Mouse (Mus musculus) ES-Bruce4 (cell line): ENCODE results near the gene Fgd2. TPM values are rescaled to one million over a fixed set of nuclear protein-coding genes. Genes with fewer than 3 reads are reported as not detected.

ENCODE experiments used
- H3K27ac ChIP-seq: 2 replicates; pipeline ENCODE4 v1.5.1; 2012; ENCODE audit warnings: low read length, inconsistent platforms; ENCODE audit not compliant: insufficient read depth
- H3K27me3 ChIP-seq: 2 replicates; pipeline ENCODE4 v1.6.1; 2012; ENCODE audit warnings: mild to moderate bottlenecking, low read length, inconsistent platforms; ENCODE audit not compliant: control insufficient read depth, poor library complexity, insufficient read depth, severe bottlenecking
- H3K36me3 ChIP-seq: 2 replicates; pipeline ENCODE4 v1.6.1; 2012; ENCODE audit warnings: inconsistent platforms, mild to moderate bottlenecking, low read length, moderate library complexity; ENCODE audit not compliant: control insufficient read depth, poor library complexity, insufficient read depth, severe bottlenecking
- H3K4me1 ChIP-seq: one replicate; pipeline ENCODE4 v1.8.1; 2011; ENCODE audit warnings: low read length; ENCODE audit not compliant: control insufficient read depth, insufficient read depth
- H3K4me3 ChIP-seq: 2 replicates; pipeline ENCODE4 v1.5.1; 2011; ENCODE audit warnings: low read depth, mild to moderate bottlenecking, low read length
- H3K9ac ChIP-seq: 2 replicates; pipeline ENCODE4 v1.6.1; 2012; ENCODE audit warnings: low read depth, mild to moderate bottlenecking, inconsistent platforms; ENCODE audit not compliant: poor library complexity, severe bottlenecking
- H3K9me3 ChIP-seq: replicated peaks from 2 replicates; pipeline ENCODE4 v1.6.1; 2012; ENCODE audit warnings: mild to moderate bottlenecking, low read length, inconsistent platforms; ENCODE audit not compliant: control insufficient read depth, poor library complexity, insufficient read depth, severe bottlenecking
- CTCF ChIP-seq: IDR thresholded peaks from one replicate; pipeline ENCODE4 v1.8.1; 2011; ENCODE audit warnings: low read depth, low read length
- EP300 ChIP-seq: IDR thresholded peaks from 2 replicates; pipeline ENCODE4 v1.6.1; 2011; ENCODE audit warnings: low read depth, low read length; ENCODE audit not compliant: insufficient read depth
- POLR2A ChIP-seq: IDR thresholded peaks from one replicate; pipeline ENCODE4 v1.8.1; 2011; ENCODE audit warnings: low read length; ENCODE audit not compliant: insufficient read depth
- polyA plus RNA-seq: library from polyadenylated mRNA; stranded (reverse); fragments of >200 nt; gene quantifications from 2 replicates; pipeline ENCODE4 v1.2.4, GENCODE M21; 2011; ENCODE audit warnings: low read depth; ENCODE audit not compliant: missing spikeins, insufficient read depth, insufficient read length

The Fgd2 gene
- polyA plus RNA-seq, 1 experiment = 5.1 TPM

DNA sequence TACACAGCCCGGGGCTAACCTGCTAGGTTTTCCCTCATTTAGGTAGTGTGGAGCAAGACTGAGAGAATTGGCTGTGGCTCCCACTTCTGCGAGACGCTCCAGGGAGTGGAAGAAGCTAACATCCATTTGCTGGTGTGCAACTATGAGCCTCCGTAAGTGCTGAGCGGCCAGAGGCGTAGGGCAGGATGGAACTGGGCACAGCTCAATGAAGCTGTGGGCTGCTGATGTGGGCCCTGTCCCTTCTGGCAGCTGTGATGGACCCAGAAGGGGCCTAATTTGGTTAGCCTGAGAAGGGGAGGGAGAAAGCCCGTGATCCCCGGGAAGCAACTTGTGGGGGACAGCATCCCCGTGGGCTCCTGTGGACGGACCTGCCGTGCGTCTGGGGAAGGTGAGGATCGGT lies 34.9 kb upstream of the Fgd2 start:
- Histone ChIP-seq H3K9me3 (no peaks in the 10 kb centered on the region), H3K36me3 (no peaks in the 10 kb centered on the region), H3K27me3 (no peaks in the 10 kb centered on the region), H3K9ac (0 out of 2 replicates have a peak overlapping the region, but pooled peaks have one; percentile 11), H3K4me1 (peaks cover 4% of the 10 kb centered on the region), H3K27ac (no peak overlapping the region), H3K4me3 (no peak overlapping the region)
- TF ChIP-seq POLR2A = no peak
- 0 out of 2 replicates have a peak, but pooled peaks have one; percentile 9 for TF ChIP-seq EP300

DNA sequence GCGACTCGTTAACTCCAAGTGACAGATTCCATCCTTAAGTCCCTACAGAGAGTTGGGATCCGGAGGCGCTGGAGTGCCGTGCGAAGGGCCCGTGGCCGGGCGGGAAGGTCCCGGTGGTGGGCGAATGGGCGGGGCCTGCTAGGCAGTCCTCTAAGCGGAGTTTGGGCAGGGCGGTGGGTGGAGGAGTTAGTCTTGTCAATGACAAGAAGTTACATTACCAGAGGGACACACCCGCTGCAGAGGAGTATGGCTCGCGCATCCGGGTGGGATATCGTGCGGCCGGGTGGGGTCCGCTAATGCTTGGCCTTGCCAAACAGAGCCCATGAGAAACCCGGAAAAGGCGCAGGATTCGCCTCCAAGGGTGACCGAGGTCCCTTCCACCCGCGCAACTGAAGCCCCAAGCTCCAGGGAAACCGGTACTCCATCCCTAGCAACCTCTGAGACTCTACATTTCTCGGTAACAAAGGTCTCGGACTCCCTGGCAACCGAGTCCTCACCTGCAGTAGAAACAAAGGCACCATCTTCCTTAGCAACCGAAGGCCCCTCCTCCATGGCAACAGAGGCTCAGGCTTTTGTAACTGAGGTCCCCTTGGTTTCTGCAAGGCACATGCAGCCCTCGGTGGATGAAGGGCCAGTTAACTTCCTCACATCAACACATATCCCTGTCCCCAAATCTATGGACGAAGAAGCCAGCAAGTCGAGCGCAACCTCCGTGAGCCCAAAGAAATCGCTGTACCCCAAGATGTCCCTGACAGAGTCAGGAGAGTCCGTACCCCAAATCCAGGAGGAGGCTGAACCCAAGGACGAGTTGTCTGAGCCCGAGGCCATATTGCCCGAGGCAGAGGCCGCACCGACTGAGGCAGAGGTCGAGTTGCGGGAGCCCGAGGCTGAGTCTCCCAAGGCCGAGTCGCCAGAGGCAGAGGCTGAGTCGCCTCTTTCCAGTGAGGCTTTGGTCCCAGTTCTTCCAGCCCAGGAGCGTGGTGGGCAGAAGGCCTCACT lies 33.9 kb upstream of the Fgd2 start:
- Histone ChIP-seq H3K9ac (no peak overlapping the region), H3K27me3 (no peaks in the 10 kb centered on the region), H3K9me3 (no peaks in the 10 kb centered on the region), H3K4me3 (peak overlapping the region; percentile 25), H3K36me3 (no peaks in the 10 kb centered on the region), H3K27ac (no peak overlapping the region), H3K4me1 (peaks cover 6% of the 10 kb centered on the region)
- TF ChIP-seq EP300 (no peak), CTCF (no peak), POLR2A (no peak)

DNA sequence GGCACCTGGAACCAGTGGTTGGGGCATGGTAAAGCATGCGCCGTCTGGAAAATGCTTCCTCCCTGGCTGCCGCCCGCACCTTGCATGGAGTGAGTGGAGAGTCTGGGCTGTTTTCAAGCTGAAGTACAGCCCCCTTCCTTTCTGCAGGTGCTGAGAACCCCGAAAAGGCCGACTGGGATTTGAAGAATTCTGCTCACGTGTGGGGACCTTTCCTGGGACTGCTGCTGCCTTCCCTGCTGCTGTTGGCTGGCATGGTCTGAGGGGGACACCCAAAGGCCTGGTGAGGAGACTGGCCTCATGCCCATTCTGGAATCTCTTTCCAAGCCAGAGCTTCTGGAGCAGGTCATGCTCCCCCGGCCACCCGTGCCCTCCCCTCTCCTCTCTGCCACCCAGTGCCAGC lies 33.0 kb upstream of the Fgd2 start:
- Histone ChIP-seq H3K4me1 (peaks cover 6% of the 10 kb centered on the region), H3K27ac (no peak overlapping the region), H3K9me3 (no peaks in the 10 kb centered on the region), H3K27me3 (no peaks in the 10 kb centered on the region), H3K36me3 (no peaks in the 10 kb centered on the region), H3K9ac (no peak overlapping the region), H3K4me3 (no peak overlapping the region)
- TF ChIP-seq POLR2A (no peak), EP300 (no peak), CTCF (no peak)

DNA sequence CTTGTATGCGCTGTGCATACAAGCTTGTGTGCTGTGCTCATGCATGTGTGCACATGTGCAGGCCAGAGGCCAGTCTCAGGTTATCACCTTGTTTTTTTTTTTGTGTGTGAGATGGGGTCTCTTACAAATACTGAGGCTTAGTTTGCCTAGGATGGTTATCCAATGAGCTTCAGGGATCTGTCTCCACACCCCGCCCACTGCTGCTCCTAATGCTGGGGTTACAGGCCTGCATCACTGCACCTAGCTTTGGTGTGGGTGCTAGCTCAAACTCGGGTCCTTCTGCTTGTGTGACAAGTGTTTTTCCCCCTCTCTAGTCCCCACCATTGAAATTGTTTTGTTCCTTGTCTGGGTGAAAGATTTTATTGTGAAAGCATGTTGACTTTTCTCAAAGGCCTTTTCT lies 30.5 kb upstream of the Fgd2 start:
- no peaks in the 10 kb centered on the region for H3K36me3 ChIP-seq
- peaks cover 5% of the 10 kb centered on the region for H3K4me1 ChIP-seq
- H3K9me3 ChIP-seq = no peaks in the 10 kb centered on the region
- H3K27me3 ChIP-seq = no peaks in the 10 kb centered on the region
- no peak for TF ChIP-seq POLR2A
- no peak for TF ChIP-seq CTCF
- no peak for TF ChIP-seq EP300
- no peak overlapping the region for H3K27ac ChIP-seq
- H3K9ac ChIP-seq = no peak overlapping the region
- H3K4me3 ChIP-seq = no peak overlapping the region

DNA sequence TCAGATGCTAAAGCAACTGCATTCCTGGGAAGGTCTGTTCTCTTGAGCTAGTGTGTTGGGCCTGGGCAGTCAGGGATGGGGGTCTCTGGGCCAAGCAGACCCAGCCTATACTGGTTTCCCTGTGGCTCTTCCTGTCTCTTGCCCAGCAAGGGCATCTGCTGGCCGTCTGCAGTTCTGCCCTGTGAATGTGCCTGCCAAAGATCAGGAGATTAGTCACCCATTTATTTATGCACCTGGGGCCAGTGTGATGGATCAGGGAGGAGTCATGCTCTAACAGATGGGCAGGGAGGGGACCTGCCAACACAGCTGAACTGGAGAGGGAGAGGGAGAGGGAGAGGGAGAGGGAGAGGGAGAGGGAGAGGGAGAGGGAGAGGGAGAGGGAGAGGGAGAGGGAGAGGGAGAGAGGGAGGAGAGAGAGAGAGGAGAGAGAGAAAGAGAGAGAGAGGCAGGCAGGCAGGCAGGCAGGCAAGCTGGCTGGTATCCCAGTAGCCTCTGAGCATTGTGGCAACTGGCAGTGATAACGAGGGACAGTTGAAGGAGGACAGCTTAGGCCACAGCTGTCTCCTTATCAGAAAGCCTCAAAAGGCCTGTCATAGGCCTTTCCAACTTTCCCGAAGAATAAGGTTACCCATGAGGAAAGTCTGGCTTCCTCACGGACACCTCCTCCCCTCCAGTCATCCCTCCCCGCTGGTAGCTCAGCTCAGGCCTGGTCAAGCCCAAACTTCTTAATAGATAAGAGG lies 29.9 kb upstream of the Fgd2 start:
- no peaks in the 10 kb centered on the region for H3K9me3 ChIP-seq
- no peak overlapping the region for H3K9ac ChIP-seq
- no peak overlapping the region for H3K4me3 ChIP-seq
- no peak overlapping the region for H3K27ac ChIP-seq
- no peaks in the 10 kb centered on the region for H3K36me3 ChIP-seq
- H3K4me1 ChIP-seq = peaks cover 5% of the 10 kb centered on the region
- TF ChIP-seq POLR2A (no peak), EP300 (no peak), CTCF (no peak)
- H3K27me3 ChIP-seq = no peaks in the 10 kb centered on the region

DNA sequence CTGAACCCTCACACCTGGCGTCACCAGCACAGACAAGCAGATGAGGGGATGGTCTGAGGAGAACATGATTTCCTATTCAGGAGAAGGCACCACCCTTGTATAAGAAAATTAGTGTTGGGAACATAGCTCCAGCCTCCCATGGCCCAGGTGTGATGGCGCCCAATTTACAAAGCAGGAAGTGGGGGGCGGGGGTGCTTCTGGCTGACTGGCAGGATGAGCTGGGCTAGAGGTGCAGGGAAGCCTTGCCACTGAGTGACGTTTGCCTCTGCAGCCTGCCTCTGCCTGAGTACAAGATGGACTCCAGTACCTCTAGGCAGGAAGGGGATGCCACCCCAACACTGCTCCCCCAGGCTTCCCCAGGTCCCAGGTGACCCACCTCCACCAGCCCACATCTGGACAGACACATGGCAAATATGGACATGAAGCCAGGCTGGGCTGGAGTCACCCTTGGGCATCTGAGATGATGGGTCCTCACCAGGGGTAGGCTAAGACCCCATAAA lies 28.5 kb upstream of the Fgd2 start:
- peaks cover 5% of the 10 kb centered on the region for H3K4me1 ChIP-seq
- no peak overlapping the region for H3K4me3 ChIP-seq
- no peaks in the 10 kb centered on the region for H3K36me3 ChIP-seq
- no peak for TF ChIP-seq EP300
- no peak overlapping the region for H3K27ac ChIP-seq
- no peaks in the 10 kb centered on the region for H3K9me3 ChIP-seq
- no peaks in the 10 kb centered on the region for H3K27me3 ChIP-seq
- H3K9ac ChIP-seq = no peak overlapping the region
